Comparison of ENCODE assay signal across 8 mouse cellular contexts in the genomic region with DNA sequence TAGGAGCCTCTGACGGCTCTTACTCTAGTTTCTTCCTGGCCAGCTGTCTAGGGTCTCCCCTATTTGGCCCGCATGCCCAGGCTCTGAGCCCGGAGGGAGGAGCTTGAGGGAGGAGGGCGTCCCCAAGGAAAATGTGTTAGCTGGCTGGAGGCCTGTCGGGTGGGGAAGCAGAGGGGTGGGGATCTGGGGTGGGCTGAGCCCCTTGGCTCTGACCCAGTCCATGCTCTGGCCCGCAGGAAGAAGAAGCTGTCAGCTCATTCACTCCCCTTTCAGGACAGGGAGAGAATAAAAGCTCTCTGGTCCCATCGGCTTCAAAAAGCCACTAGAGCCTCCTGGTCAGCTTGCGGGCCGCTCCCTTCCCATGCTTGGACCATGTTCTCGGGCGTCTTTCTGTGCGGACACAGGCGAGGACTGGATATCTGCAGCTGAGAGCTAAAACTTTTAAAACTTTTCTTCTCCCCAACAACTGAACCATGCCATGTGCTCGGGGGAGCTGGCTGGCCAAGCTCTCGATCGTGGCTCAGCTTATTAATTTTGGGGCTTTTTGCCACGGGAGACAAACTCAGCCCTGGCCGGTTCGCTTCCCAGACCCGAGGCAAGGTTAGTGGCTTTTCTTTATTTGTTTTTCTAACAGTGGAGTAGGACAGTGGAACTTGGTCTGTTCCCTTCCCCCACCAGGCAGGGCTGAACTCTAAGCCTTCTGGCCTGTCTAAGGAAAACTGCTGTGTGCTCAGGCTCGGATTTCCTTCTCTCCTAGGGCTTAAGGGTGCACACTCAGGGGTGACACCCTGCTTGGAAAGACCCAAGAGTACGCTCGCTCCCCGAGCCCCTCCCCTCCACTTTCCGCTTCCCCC. TPM values are rescaled to one million over a fixed set of nuclear protein-coding genes. Genes with fewer than 3 reads are reported as not detected.
DNase-seq lines count a peak whose midpoint lies in the region; ATAC-seq and TF ChIP-seq lines count a peak whose summit lies in the region.

Adamts12 (plus strand) TSS at position 233 of the 854 bp plus-strand sequence.

- peak within 1 kb of the TSS; percentile 33 for H3K4me3 ChIP-seq in hindbrain, postnatal 0 days (ENCODE audit: low read length)
- peak within 1 kb of the TSS; percentile 32 for H3K4me3 ChIP-seq in liver, embryonic 13.5 days (replicated peaks)
- peak within 1 kb of the TSS; percentile 32 for H3K4me3 ChIP-seq in neural tube, embryonic 12.5 days

- peak within 1 kb of the TSS; percentile 77 for H3K27ac ChIP-seq in hindbrain, postnatal 0 days
- peak within 1 kb of the TSS; percentile 73 for H3K27ac ChIP-seq in liver, embryonic 13.5 days
- 0 out of 2 replicates have a peak within 1 kb of the TSS, but pooled peaks have one; percentile 42 for H3K27ac ChIP-seq in neural tube, embryonic 12.5 days

- no peaks in the 10 kb centered on the region for H3K9me3 ChIP-seq in hindbrain, postnatal 0 days (ENCODE audit: low read length)
- H3K9me3 ChIP-seq in liver, embryonic 13.5 days (replicated peaks), result no peaks in the 10 kb centered on the region
- no peaks in the 10 kb centered on the region for H3K9me3 ChIP-seq in neural tube, embryonic 12.5 days

- no peak for TF ChIP-seq POLR2A in brain, embryonic 14.5 days (IDR thresholded peaks at IDR 0.05; ENCODE audit: borderline replicate concordance, extremely low read depth, insufficient read depth, insufficient read length, poor library complexity, severe bottlenecking)

- no peaks in the 10 kb centered on the region for H3K36me3 ChIP-seq in hindbrain, postnatal 0 days (ENCODE audit: insufficient read depth, low read length)
- H3K36me3 ChIP-seq in liver, embryonic 13.5 days, result no peaks in the 10 kb centered on the region
- H3K36me3 ChIP-seq in neural tube, embryonic 12.5 days, result no peaks in the 10 kb centered on the region

- TF ChIP-seq CTCF in brain, embryonic 14.5 days (IDR thresholded peaks at IDR 0.05; ENCODE audit: borderline replicate concordance, extremely low read depth, insufficient read depth, insufficient read length), result no peak
- TF ChIP-seq CTCF in hindbrain, postnatal 0 days (IDR thresholded peaks at IDR 0.05; ENCODE audit: low read depth), result no peak

- H3K9ac ChIP-seq in hindbrain, postnatal 0 days (replicated peaks; ENCODE audit: low read length), result peak within 1 kb of the TSS; percentile 35
- H3K9ac ChIP-seq in liver, embryonic 13.5 days, result peak within 1 kb of the TSS; percentile 29; the same call in 1 of the 2 replicates
- 0 out of 2 replicates have a peak within 1 kb of the TSS, but pooled peaks have one; percentile 21 for H3K9ac ChIP-seq in neural tube, embryonic 12.5 days

- 2% methylated on average over 25 of the region's 25 CpGs for WGBS in hindbrain, postnatal 0 days
- 5% methylated on average over 25 of the region's 25 CpGs for WGBS in liver, embryonic 13.5 days (ENCODE audit: insufficient replicate concordance)
- WGBS in neural tube, embryonic 12.5 days, result 2% methylated on average over 25 of the region's 25 CpGs

- peak; percentile 7 for DNase-seq in ES-CJ7 (ENCODE audit: low read depth, low spot score)
- DNase-seq in brain, embryonic 14.5 days (ENCODE audit: low read depth), result peak; percentile 90
- peak; percentile 66 to 77 for DNase-seq in gastrocnemius, postnatal 36 days
- DNase-seq in hindbrain, postnatal 0 days (ENCODE audit: low spot score), result peak; percentile 83
- DNase-seq in liver, embryonic 13.5 days, result no peak
- DNase-seq in frontal cortex, adult 2 months (ENCODE audit: extremely low spot score in 1 of 2, low spot score in 1 of 2), result no peak
- no peak for DNase-seq in cerebellum, adult 11-12 months

- peaks cover 9% of the 10 kb centered on the region for H3K4me1 ChIP-seq in hindbrain, postnatal 0 days (ENCODE audit: insufficient read depth, low read length)
- H3K4me1 ChIP-seq in liver, embryonic 13.5 days (replicated peaks), result peaks cover 5% of the 10 kb centered on the region; the same call in 1 of the 2 replicates
- peaks cover 23% of the 10 kb centered on the region for H3K4me1 ChIP-seq in neural tube, embryonic 12.5 days

- ATAC-seq in hindbrain, postnatal 0 days, result peak; percentile 91
- ATAC-seq in liver, embryonic 13.5 days (ENCODE audit: low read depth), result peak; percentile 58
- peak; percentile 82 for ATAC-seq in neural tube, embryonic 12.5 days (ENCODE audit: low FRiP score, low read depth)

- peak within 1 kb of the TSS; percentile 62 for H3K4me2 ChIP-seq in hindbrain, postnatal 0 days (ENCODE audit: low read depth, low read length)
- peak within 1 kb of the TSS; percentile 55 for H3K4me2 ChIP-seq in liver, embryonic 13.5 days
- peak within 1 kb of the TSS; percentile 62 for H3K4me2 ChIP-seq in neural tube, embryonic 12.5 days (replicated peaks)

- H3K27me3 ChIP-seq in hindbrain, postnatal 0 days (ENCODE audit: insufficient read depth, low read length), result no peaks in the 10 kb centered on the region
- H3K27me3 ChIP-seq in liver, embryonic 13.5 days, result no peaks in the 10 kb centered on the region
- H3K27me3 ChIP-seq in neural tube, embryonic 12.5 days (replicated peaks), result no peaks in the 10 kb centered on the region

- intact Hi-C loops in gastrocnemius, postnatal 36 days (cut with DNase I), result no loop called here

RNA-seq across cellular contexts. Expression of gene Adamts12, which starts in this region (rescaled TPM):
- polyA plus RNA-seq in brain, embryonic 14.5 days (2012; rRNA removed), result 2.0 and 4.9 TPM in 2 replicates
- 1 to 10 TPM; 4.8 to 6.4 TPM for total RNA-seq in gastrocnemius, postnatal 36 days (2021)
- 7.9 and 11.6 TPM in 2 replicates for total RNA-seq in hindbrain, postnatal 0 days (2014; rRNA removed)
- polyA plus RNA-seq in hindbrain, postnatal 0 days (2015; fragmentation: Nextera tagmentation; extraction: Ambion mirVana), result 1.1 and 1.3 TPM in 2 replicates
- polyA plus RNA-seq in liver, embryonic 13.5 days (2015; fragmentation: Nextera tagmentation; extraction: Ambion mirVana), result 0.20 and 0.34 TPM in 2 replicates
- 1.7 and 2.0 TPM in 2 replicates for polyA plus RNA-seq in neural tube, embryonic 12.5 days (2016; fragmentation: Nextera tagmentation; extraction: Ambion mirVana)
- polyA plus RNA-seq in frontal cortex, adult 2 months (2012; rRNA removed), result 0.36 and 0.42 TPM in 2 replicates

Comparison
In these comparisons a context has a peak if more than half of its experiments do, and no peak if none do; other contexts are left out.
1. Peak in ATAC-seq, H3K4me3 ChIP-seq, H3K27ac ChIP-seq, H3K9ac ChIP-seq and H3K4me2 ChIP-seq in liver, embryonic 13.5 days; RNA of the gene not detected or under 1 TPM.
2. DNase-seq: peak in ES-CJ7 (single experiment), brain, embryonic 14.5 days (single experiment), gastrocnemius, postnatal 36 days (2 of 2) and hindbrain, postnatal 0 days (single experiment); none in liver, embryonic 13.5 days (single experiment), frontal cortex, adult 2 months (0 of 2) and cerebellum, adult 11-12 months (single experiment).
3. Peak in every context shown above with its lines, with median percentiles within 50 percentile points of each other: ATAC-seq, H3K27ac ChIP-seq, H3K4me2 ChIP-seq, H3K4me3 ChIP-seq and H3K9ac ChIP-seq.